Mouse (Mus musculus): ENCODE data around the gene Mab21l1. TPM values are rescaled to one million over a fixed set of nuclear protein-coding genes. Genes with fewer than 3 reads are reported as not detected.

The Mab21l1 gene
- total RNA-seq, 1 experiment, result 0.18 TPM

DNA sequence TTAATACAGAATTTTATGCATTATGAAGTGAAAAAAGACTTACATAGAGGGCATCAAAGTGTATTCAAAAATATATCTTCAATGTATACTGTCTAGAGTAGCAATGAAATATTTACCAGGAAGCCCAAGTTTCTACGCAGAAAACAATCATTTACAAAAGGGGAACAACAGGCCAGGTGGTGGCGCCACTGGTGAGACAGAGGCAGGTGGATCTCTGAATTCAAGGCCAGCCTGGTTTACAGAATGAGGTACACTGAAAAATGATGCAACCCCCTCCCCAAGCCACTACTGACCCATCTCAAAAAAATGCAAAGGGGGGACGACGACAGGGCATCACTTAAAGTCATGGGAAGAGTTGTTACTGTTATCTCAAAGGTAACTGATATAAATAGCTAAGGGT lies 29.8 kb upstream of the Mab21l1 start:
- TF ChIP-seq MAFK (IDR thresholded peaks at IDR 0.05; ENCODE audit: insufficient read depth, low read depth, low read length), result no peak
- H3K9ac ChIP-seq (ENCODE audit: insufficient read depth, low read depth, low read length, poor library complexity, severe bottlenecking), result no peak overlapping the region
- H3K9me3 ChIP-seq (ENCODE audit: control insufficient read depth, insufficient read depth, low read depth, low read length), result no peaks in the 10 kb centered on the region
- no peak for DNase-seq (ENCODE audit: low read depth, low spot score)
- H3K4me3 ChIP-seq (ENCODE audit: insufficient read depth in 1 of 2, low read depth in 1 of 2, low read length in 2 of 2, poor library complexity in 1 of 2, severe bottlenecking in 1 of 2), result no peak overlapping the region
- H3K27ac ChIP-seq (ENCODE audit: insufficient read depth, low read depth, low read length, poor library complexity, severe bottlenecking), result no peak overlapping the region
- H3K36me3 ChIP-seq (ENCODE audit: control insufficient read depth, insufficient read depth, low read length, poor library complexity, severe bottlenecking), result no peaks in the 10 kb centered on the region
- no peaks in the 10 kb centered on the region for H3K4me1 ChIP-seq (ENCODE audit: control insufficient read depth in 2 of 2, insufficient read depth in 2 of 2, low read length in 2 of 2, poor library complexity in 1 of 2)
- in situ Hi-C loops (cut with MboI; ENCODE audit: low sequenced_read_pairs in 2 of 2, unreplicated experiment in 2 of 2), result no loop called here

- no peak for DNase-seq (ENCODE audit: low read depth, low spot score)
- H3K4me3 ChIP-seq (ENCODE audit: insufficient read depth in 1 of 2, low read depth in 1 of 2, low read length in 2 of 2, poor library complexity in 1 of 2, severe bottlenecking in 1 of 2), result no peak overlapping the region
- TF ChIP-seq CHD2 (IDR thresholded peaks at IDR 0.05; ENCODE audit: low read depth, low read length) (no peak), MAFK (IDR thresholded peaks at IDR 0.05; ENCODE audit: insufficient read depth, low read depth, low read length) (no peak), ZNF384 (IDR thresholded peaks at IDR 0.05; ENCODE audit: low read depth, low read length) (no peak), ZC3H11A (IDR thresholded peaks at IDR 0.05; ENCODE audit: borderline replicate concordance, low read depth, low read length) (no peak), HCFC1 (IDR thresholded peaks at IDR 0.05; ENCODE audit: borderline replicate concordance, insufficient read depth, low read length) (no peak)
- no peak overlapping the region for H3K9ac ChIP-seq (ENCODE audit: insufficient read depth, low read depth, low read length, poor library complexity, severe bottlenecking)
- no peaks in the 10 kb centered on the region for H3K36me3 ChIP-seq (ENCODE audit: control insufficient read depth, insufficient read depth, low read length, poor library complexity, severe bottlenecking)
- no peak overlapping the region for H3K27ac ChIP-seq (ENCODE audit: insufficient read depth, low read depth, low read length, poor library complexity, severe bottlenecking)
- in situ Hi-C loops (cut with MboI; ENCODE audit: low sequenced_read_pairs in 2 of 2, unreplicated experiment in 2 of 2), result no loop called here
- H3K4me1 ChIP-seq (ENCODE audit: control insufficient read depth in 2 of 2, insufficient read depth in 2 of 2, low read length in 2 of 2, poor library complexity in 1 of 2), result no peaks in the 10 kb centered on the region
- no peaks in the 10 kb centered on the region for H3K9me3 ChIP-seq (ENCODE audit: control insufficient read depth, insufficient read depth, low read depth, low read length)
These were observed 28.4 kb upstream of the Mab21l1 start for GRCm38 (mm10) chr3:55753872-55754271.

- TF ChIP-seq HCFC1 (IDR thresholded peaks at IDR 0.05; ENCODE audit: borderline replicate concordance, insufficient read depth, low read length) (no peak), ZNF384 (IDR thresholded peaks at IDR 0.05; ENCODE audit: low read depth, low read length) (no peak), ZC3H11A (IDR thresholded peaks at IDR 0.05; ENCODE audit: borderline replicate concordance, low read depth, low read length) (no peak), MAFK (IDR thresholded peaks at IDR 0.05; ENCODE audit: insufficient read depth, low read depth, low read length) (no peak), CHD2 (IDR thresholded peaks at IDR 0.05; ENCODE audit: low read depth, low read length) (no peak)
- no peak overlapping the region for H3K4me3 ChIP-seq (ENCODE audit: insufficient read depth in 1 of 2, low read depth in 1 of 2, low read length in 2 of 2, poor library complexity in 1 of 2, severe bottlenecking in 1 of 2)
- no peaks in the 10 kb centered on the region for H3K4me1 ChIP-seq (ENCODE audit: control insufficient read depth in 2 of 2, insufficient read depth in 2 of 2, low read length in 2 of 2, poor library complexity in 1 of 2)
- no peak overlapping the region for H3K27ac ChIP-seq (ENCODE audit: insufficient read depth, low read depth, low read length, poor library complexity, severe bottlenecking)
- no peaks in the 10 kb centered on the region for H3K36me3 ChIP-seq (ENCODE audit: control insufficient read depth, insufficient read depth, low read length, poor library complexity, severe bottlenecking)
- no peaks in the 10 kb centered on the region for H3K9me3 ChIP-seq (ENCODE audit: control insufficient read depth, insufficient read depth, low read depth, low read length)
- no peak overlapping the region for H3K9ac ChIP-seq (ENCODE audit: insufficient read depth, low read depth, low read length, poor library complexity, severe bottlenecking)
- in situ Hi-C loops (cut with MboI; ENCODE audit: low sequenced_read_pairs in 2 of 2, unreplicated experiment in 2 of 2), result no loop called here
- no peak for DNase-seq (ENCODE audit: low read depth, low spot score)
These were observed 27.2 kb upstream of the Mab21l1 start for GRCm38 (mm10) chr3:55754981-55755608.

GRCm38 (mm10) chr3:55755805-55756601 lies 26.3 kb upstream of the Mab21l1 start:
- in situ Hi-C loops (cut with MboI; ENCODE audit: low sequenced_read_pairs in 2 of 2, unreplicated experiment in 2 of 2), result no loop called here
- DNase-seq (ENCODE audit: low read depth, low spot score), result no peak
- H3K36me3 ChIP-seq (ENCODE audit: control insufficient read depth, insufficient read depth, low read length, poor library complexity, severe bottlenecking), result no peaks in the 10 kb centered on the region
- H3K27ac ChIP-seq (ENCODE audit: insufficient read depth, low read depth, low read length, poor library complexity, severe bottlenecking), result no peak overlapping the region
- no peak overlapping the region for H3K4me3 ChIP-seq (ENCODE audit: insufficient read depth in 1 of 2, low read depth in 1 of 2, low read length in 2 of 2, poor library complexity in 1 of 2, severe bottlenecking in 1 of 2)
- no peak overlapping the region for H3K9ac ChIP-seq (ENCODE audit: insufficient read depth, low read depth, low read length, poor library complexity, severe bottlenecking)
- no peak for TF ChIP-seq ZC3H11A (IDR thresholded peaks at IDR 0.05; ENCODE audit: borderline replicate concordance, low read depth, low read length)
- TF ChIP-seq CHD2 (IDR thresholded peaks at IDR 0.05; ENCODE audit: low read depth, low read length), result no peak
- no peak for TF ChIP-seq HCFC1 (IDR thresholded peaks at IDR 0.05; ENCODE audit: borderline replicate concordance, insufficient read depth, low read length)
- no peak for TF ChIP-seq MAFK (IDR thresholded peaks at IDR 0.05; ENCODE audit: insufficient read depth, low read depth, low read length)
- TF ChIP-seq ZNF384 (IDR thresholded peaks at IDR 0.05; ENCODE audit: low read depth, low read length), result no peak
- no peaks in the 10 kb centered on the region for H3K4me1 ChIP-seq (ENCODE audit: control insufficient read depth in 2 of 2, insufficient read depth in 2 of 2, low read length in 2 of 2, poor library complexity in 1 of 2)
- H3K9me3 ChIP-seq (ENCODE audit: control insufficient read depth, insufficient read depth, low read depth, low read length), result no peaks in the 10 kb centered on the region

All from ES-E14 (cell line).